Mouse (Mus musculus): ENCODE data around the gene Ric8a.

Gene Ric8a

DNA sequence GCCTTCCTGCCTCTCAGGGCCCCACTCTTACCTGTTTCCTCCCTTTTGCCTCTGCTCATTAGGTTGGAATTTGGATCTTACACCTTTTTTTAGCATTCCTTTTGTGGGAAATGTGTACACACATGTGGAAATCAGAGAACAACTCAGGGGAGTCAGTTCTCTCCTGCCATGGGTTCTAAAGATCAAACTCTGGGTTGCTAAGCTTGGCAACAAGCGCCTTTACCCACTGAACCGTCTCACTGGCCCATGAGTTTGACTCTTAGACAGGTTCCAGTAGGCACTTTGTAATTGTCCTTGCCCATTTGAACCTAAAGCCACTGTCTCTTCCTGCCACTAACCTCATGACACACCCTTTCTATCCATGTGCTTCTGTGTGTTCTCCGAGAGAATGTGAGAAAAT lies 37.9 kb downstream of the Ric8a start:
- no peak for DNase-seq

DNA sequence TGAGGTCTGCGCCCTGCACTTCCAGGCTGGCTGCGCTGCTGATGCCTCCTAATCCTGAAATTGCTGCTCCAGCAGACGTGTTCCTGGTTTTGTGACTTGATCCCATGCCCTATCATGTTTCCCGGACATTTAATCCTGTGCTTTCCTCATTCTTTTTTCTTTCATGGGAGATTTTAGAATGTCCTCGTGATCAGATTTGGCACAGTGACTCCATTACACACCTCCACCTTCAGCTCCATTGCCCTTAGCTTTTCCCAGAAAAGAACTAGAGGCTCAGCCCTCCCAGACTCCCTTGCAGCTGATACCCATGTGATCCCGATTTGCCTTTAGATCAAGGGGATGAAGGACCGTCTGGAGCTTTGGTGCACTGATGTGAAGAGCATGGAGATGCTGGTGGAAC lies 41.1 kb downstream of the Ric8a start:
- DNase-seq: no peak

DNA sequence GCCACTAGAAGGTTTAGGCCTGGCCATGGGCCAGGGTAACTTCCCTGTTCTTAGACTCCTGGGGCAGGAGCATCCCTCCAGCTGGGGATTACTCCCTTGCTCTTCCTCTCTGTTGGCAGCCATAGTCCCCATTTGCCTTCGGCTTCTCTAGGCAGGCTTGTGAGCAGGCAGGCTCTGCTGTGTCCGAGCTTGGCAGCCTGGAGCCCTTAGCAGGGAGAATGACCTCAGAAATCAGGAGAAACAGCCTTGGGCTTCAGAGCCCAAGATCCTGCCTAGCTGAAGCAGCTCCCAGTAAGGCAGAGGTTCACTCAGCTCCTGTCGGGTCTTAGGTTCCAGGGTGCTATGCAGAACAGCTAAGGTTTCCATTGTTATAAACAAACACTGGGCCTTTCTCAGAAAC lies 42.4 kb downstream of the Ric8a start:
- DNase-seq: no peak

DNA sequence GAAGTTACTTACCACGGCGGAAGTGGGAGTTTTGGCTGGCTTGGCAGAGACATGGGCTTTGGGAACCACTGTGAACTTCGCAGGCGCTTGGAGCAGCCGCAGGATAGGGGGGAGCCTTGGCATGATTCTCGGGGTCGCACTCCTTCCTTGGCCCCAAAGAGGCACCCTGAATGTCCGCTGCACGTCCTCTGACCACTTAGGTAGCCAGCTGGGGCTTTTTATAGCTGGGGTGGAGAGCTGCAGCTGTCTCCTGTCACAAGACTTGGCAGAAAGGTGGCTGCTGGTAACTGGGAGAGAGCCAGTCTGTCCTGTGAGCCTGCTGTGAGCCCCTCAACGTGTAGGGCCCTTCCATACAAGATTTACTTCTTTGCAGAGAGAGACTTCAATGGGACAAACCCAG lies 43.5 kb downstream of the Ric8a start, which contains the start of gene Cox8b:
Cox8b (minus strand) TSS at position 227 of the 400 bp plus-strand sequence.
- DNase-seq: no peak

DNA sequence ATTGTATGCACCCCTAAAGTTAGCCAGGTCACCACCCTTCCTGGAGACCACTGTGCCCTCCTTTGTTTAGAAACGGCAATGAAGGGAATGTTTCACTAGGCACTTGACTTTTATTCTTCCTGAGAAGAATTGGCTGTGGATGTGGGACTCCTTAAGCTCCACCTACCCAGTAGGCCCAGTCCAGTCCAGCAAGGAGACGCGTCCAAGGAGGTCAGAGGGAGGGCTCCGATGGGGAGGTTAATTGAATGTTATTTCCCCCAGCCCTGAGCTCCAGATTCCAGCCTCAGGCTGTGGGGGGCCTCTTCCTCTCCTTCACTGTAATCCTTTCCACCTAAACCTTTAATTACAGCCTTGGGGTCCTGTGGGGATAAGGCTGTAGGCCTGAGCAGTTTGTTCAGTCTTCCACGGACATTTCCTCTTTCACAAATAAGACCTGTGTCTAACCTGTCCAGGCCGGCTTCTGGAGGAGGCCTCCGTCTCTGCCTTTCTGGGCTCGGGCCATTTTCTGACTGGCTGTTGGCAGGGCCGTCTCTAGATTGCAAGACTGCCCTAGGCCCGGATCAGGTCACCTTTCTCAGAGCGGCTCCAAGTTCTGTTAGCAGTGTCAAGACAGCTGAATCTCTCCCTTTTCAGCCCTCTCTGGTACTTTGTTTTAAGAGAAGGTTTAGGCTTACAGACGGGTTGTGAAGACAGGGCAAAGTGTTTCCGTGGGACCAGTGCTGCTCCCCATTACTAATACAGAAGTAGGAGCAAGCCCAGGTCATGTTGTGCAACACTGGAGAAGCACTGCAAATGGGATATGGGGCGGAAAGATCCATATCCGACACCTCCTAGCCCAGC lies 45.5 kb downstream of the Ric8a start:
- no peak for DNase-seq

DNA sequence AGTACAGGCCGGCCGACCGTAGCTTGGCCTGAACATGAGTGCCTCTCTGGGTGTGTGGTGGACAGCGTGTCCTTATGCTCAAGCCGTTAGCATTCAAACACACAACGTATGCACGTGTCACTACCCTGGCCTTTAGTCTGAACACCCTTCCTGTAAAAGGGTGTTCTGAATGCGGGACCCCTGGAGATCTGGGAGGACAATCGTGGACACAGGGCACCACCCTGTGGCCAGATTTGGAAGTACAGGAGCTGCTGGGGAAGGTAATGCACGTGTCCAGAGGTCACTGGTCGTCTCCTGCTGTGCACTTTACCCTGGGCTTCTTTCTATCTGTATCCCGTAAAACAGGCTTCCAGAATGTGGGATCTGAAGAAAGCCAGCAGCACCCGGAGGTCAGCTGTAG lies 46.5 kb downstream of the Ric8a start:
- DNase-seq: peak; percentile 57

DNA sequence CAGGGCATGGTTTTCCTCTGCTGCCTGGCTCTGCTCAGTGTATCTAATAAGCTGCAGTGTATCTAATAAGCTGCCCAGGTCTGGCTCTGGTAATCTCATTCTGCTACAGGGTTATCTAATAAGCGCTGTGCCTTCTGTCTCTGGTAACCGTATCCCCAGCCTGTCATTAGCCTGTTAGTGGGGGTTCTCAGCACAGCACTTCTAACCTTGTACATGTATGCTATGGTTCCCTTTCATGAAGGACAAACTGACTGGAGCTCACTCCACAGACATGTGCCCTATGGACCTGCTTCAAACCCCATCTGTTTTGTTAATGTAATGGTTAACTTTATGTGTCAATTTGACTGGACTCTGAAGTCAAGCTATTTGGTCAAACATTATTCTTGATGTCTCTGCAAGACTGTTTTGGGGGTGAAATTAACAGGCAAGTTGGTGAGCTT lies 48.9 kb downstream of the Ric8a start:
- no peak for DNase-seq

DNA sequence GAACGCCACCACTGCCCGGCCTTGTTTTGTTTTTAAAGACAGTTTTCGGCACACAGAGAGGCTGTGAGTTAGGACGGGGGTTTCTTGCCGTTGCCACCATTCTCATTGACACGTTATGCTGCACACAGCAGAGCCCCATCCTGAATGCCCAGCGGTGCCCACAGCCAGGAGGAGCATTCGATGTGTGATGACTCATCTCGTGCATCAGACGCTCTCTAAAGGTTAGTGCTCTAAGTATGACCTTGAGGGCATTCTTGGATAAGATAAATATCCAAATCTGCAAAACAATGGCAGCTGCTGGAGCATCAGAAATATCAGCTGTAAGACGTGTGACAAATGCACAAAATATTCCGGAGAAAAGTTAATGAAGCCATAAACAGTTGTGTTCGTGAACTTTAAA lies 50.4 kb downstream of the Ric8a start:
- no peak for DNase-seq

DNA sequence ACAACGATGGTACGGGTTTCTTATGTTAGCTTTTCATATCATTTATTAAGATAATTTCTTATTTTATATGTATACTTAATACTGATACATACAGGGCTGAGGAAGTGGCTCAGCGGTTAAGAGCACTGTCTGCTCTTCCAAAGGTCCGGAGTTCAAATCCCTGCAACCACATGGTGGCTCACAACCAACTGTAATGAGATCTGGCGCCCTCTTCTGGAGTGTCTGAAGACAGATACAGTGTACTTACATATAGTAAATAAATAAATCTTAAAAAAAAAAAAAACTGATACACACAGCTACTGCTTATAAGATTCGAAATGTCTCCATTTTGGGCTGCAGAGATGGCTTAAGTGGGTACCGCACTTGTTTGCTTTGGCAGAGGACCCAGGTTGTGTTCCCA lies 50.9 kb downstream of the Ric8a start:
- DNase-seq: no peak

DNA sequence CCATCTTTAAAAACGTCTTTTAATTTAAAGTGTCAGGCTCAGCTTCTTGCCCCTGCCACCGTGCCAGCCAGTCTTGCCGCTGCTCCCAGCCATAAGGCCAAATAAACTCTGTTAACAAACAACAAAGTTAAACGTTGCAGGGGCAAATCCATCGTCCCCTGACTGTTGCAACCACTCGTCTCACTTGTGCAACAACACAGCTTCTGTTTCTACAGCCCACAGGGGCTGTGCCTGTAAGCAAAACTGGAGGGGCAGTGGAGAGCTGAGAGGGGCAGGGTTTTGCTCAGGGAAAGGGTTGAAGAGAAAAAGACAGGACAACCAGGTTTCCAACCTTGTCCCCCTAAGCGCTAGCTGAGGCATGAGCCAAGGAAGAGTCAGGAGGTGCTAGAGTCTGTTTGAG lies 51.4 kb downstream of the Ric8a start:
- no peak for DNase-seq

DNA sequence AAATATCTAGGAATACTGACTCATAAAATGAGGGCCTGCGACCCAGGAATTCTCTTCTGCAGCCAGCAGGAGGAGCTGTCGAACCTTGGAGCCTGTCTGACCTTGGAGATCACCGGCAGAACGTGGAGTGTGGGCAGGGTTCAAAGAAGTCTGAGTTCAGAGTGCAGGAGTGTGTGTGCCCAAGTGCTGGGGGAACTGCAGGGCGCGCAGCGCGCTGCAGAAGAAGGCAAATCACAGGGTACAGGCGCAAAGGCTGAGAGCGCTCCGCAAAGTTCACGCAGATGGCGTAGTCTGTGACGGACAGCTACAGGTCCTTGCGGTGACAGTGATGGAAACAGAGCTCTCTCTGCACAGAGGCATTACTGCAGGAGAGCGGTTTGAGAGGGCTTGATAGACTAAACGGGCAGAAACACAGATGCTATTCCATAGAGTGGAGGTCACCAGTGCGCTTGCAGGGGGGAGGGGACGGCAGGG lies 51.9 kb downstream of the Ric8a start:
- peak; percentile 48 for DNase-seq

DNA sequence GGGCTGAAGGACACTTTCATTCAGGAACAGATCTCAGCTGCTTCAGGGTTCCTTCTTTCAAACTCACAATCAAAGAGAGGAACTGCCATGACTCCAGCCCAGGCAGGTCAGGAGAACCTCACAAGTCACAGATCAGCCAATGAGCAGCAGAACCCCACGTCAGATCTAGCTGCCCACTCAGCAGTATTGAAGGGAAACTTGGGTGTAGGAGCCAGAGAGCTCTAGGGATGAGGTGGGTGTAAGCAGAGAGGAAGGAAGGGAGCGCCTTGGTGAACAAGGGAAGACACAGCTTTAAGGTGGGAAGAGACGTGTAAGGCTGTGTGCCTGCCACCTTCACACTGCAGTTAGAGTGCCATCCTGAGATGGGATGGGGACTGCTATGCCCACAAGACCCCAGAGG lies 55.5 kb downstream of the Ric8a start:
- DNase-seq: no peak

DNA sequence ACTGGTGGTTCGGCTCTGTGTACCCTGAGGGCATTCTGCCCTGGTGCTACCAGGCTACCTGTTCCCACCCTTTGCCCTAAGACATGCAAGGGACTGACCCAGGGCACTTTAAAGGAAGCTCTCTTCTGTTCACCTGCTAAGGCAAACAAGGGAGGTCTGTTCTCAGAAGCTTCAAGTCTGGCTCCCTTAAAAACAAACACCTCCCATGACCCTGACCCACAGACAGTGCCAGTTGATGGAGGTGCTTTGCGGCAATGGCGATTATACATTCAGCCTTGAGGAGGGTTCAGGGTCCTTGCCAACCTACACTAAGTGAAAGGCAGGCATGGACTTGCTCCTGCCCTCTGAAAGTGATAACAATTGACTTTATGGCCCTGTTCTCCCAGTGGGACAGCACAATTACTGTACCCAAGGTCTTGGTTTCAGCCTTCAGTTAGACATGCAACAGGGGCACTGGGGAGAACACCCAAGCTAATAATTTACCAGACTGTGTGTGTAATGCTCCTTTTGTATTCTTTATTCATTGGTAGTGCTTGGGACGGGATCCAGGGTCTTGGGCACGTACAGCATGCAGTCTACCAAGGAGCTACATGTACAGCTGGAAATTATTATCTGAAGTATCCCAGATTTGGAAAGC lies 56.2 kb downstream of the Ric8a start:
- DNase-seq: no peak

Data from cerebellum, adult 11-12 months (tissue).